Mouse (Mus musculus) lung, postnatal 14 days (tissue): ENCODE data around the gene Zbtb16.

ENCODE experiments used
- DNase-seq: peaks from one replicate; pipeline ENCODE4 v3.0.0; 2021

Zbtb16 gene

DNA sequence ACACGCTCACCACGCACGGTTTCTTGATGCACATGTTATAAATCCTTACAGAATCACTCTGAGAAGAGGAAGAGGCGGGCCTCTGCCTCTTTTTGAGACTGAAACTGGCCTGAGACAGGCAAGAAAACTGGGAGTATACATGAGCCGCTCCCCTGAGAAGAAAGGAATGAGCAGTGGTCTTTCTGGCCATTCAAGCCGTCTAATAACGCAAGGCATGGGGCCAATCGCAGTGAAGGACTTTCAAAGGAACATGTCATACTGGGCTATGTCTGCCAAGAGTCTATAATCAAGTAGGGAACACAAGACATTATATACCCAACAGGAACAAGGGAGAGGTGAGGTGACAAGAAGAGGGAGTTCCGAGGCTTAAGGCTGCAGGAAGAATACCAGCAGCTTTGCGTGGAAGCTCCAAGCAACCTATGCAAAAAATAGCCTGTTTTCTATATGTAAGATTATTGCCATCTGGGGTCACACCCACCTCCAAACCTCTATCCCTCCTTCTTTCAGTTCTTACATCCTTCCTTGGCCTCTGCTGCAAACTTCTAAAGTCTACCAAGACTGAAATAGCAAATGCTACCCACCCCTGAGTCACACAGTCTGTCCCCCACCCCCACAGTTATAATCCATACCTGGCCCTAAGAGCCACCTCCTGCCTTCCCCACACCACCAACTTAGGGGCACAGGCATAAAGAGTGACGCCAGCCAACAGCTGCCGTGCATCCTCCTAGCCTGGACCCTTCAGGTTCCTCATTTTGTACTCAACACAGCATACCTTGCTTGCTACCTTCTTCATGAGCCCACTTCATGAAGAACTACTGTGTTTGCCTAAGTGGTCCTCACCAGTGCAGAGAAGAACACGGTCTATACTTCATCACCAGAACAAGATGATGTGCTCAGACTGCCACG is 74.0 kb downstream of the Zbtb16 start:
- no peak for DNase-seq

DNA sequence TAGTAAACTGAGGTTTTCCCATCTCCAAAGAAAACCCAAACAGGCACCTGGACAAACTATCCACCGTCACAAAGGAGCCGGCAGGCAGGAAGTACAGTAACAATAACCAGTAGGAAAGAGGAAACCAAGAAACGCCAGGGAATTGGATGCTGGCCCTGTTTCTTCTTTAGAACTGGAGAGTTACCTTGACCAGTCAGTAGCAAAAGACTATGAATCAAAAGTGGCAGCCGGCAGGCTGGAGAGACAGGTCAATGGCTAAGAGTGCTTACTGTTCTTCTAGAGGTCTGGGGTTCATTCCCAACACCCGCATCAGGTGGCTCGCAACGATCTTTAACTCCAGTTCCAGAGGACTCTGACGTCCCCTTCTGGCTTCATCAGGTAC is 74.9 kb downstream of the Zbtb16 start:
- no peak for DNase-seq

DNA sequence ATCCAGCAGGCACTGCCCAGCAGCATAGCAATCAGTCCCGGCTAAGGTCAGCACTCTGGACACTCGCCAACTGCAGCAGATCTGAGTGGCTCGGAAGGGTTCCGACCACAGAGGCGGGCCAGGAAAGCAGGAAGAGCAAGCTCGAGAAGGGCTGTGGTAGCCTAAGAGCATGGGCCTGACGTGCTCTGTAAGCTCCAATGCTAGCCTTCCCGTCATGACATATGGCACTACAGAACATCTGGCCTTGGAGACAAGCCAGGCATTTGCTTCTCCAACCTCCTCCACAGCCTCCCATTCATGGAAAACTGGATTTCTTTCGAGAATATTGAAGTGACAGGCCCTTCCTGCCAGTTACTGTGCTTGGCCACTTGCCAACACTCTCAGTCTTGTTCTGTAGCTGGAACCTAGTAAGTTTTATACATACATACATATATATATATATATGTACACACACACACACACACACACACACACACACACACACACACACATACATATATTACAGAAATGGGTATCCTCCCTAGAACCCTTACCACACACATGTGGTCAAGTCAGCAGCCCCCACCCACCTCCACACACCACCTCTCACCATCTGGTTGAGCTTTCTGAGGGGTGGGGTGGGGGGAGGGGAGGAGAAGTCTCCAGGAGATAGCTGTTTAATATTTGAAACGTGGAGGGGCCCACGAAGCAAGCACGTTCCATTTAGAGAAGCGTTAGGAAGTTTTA is 75.4 kb downstream of the Zbtb16 start:
- peak; percentile 76 for DNase-seq

DNA sequence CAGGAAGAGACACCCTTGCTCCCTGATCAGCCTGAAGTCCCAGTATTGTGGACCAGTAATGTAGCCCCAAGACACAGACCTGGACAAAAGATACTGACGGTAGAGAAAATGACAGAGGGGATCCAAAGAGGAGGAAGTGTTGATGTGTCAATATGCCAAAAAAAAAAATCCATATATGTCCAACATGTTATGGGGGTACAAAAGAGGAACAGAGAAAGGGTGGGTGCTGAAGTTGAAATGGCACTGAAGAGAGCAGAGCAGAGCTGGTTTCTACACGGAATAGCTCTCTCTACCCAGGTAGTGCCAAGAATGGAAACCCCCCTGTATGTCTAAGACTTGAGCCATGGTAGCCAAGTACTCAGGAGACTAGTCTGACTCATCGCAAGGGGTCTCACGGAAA is 76.9 kb downstream of the Zbtb16 start:
- no peak for DNase-seq

DNA sequence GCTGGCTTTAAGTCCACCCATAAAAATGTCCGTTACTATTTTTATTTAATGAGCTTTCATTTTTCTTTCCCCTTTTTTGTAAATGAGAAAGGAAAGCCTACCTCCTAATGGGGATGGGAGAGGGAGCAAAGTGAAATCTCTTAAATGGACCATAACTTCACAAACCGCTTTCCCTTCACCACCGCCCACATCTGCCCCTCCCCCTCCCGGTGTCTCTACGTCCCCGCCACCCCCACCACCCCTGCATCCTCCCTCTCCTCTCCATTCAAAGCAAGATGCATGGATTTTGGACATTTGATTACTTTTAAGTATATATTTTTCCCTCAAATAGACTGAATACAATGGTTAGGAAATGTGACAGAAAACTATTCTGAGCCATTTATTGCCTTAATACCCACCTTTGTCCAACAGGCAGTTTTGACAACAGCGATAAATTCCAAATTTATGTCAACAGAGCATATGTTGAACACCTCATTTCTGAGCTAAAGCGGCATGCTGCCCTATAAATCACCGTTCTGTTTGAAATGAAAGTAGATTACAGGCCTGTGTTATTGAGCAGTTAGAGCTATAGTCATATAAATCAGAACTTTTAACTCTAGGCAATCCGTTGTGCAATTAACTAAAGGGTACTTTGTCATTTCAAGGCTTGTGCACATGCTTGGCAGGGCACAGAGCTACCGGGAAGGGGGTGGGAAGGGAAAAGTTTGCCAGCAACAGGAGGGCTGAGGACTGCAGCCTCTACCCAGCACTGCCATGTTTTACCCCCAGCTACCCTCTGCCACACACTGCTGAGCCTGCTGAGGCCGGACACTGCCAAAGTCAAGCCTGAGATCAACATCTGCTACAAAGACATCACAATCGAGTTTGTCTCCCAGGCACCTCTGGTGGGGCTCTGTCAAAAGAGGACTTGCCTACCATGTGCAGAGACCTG is 78.1 kb downstream of the Zbtb16 start:
- DNase-seq = no peak

DNA sequence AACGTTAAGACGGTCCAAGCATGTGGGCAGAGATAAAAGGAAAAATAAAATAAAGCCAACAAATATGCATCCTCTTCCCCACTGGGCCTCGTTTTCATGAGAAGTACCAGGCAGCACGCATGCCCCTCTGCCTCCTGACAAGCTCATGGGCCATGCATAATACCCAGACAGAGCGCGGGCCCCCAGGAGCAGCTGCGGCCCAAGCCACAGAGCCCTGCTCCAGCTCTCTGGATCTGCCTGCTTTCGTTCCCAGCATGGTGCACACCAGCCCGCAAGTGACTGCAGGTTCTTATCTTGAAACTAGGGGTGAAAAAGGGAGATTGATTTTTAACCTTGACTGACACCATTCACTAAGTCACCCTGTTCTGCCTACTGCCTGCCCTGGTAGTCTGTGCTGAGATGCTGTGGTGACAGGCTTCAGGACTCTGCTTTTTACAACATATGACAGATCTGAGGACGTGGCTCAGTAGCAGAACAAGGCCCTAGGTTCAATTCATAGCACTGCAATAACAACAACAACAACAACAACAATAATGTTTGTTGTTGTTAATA is 79.7 kb downstream of the Zbtb16 start:
- no peak for DNase-seq

DNA sequence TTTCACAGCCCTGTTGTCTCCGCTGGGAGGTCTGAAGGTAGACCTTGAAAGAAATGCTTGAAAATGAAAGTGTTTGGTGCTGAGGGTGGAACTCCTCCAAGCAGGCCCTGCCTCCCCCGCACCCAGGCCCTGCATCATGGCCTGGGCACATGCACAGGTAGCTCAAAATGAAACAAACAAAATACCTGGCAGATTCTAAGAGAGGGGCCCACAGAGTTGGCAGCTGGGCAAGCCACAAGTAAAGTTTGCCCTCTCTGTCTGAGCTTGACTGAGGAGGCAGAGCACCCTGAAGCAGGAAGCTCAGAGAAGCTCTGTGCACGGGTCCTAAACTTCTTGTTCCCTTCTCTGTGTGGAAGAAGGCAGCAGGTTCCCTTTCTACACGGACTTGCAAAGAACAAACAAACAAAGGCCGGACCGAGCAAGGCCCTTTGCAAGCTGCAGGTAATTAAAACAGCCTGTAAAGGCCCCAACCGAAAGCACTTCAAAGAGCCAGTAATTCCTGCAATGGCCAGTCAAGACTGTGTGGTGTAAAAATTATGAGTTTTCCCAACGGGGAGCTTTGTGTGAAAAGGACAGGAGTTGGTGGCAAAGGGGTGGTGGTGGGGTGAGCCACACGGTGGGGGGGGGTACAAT is 80.5 kb downstream of the Zbtb16 start:
- no peak for DNase-seq

DNA sequence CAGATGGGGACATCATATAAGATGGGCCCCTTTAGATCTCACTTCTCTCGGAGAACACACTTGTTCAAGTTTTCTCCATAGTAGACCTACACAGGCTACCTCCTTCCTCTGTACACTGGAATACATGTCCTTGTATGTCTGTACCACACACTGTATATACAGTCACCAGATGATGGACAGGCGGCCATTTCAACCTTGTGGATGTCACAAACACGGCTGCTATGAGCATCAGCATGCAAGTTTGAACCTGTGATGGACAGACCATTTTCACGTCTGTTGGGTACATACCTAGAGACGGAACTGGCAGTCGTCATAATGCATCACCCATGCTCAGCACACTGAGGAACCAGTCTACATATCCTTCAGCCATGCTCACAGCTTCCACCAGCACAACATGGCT is 81.6 kb downstream of the Zbtb16 start:
- DNase-seq = no peak

DNA sequence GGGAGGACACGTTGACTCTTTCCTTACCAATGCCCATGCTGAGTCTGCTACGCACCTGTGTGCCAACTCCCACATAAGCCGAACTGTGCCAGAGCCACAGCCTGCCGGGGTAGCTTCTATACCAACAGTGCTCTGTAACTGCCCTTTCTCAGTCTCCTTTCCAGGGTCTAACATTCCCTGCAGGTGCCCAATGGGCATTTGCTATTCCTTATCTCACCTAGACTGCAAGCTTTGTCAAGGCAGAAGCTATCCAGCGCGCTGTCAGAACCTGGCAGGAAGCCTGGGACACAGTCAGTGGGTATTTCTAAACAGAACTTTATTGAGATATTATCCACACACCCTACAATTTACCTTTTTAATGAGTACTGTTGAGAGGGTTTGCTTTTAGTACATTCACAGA is 82.1 kb downstream of the Zbtb16 start:
- no peak for DNase-seq

DNA sequence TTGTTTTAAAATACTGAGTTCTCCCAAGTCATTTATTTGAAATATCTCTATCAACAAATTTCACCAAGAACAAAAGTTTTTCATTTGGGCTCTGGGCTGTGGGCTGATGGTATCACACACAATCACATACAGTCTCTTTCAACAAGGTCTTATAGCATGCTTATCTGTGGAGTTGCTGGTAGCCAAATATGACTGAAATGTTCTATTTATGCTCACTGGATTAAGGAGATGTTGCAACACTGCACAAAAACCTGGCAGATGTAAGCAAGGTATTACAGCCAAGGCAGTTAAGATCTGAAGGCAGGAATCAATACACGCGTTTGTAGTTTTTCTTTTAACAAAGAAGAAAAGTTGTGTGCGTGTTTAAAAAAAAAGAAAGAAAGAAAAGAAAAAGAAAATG is 84.1 kb downstream of the Zbtb16 start:
- DNase-seq = no peak

DNA sequence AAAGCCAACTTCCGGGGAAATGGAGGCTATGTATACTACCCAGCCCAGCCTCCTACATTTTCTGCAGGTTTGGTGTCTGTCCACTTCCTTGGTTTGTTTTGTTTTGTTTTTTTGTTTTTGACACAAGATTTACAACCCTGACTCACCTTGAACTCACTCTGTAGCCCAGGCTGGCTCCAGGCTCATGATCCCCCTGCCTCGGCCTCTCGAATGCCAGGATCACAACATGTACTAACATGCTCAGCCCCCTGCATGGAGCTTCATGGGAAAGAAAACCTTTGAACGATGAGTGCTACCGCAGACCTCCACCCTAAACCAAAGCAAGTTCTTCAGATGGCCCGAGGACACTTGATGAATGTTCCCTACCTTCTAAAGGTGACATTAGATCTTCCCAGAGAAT is 86.4 kb downstream of the Zbtb16 start:
- DNase-seq = no peak

DNA sequence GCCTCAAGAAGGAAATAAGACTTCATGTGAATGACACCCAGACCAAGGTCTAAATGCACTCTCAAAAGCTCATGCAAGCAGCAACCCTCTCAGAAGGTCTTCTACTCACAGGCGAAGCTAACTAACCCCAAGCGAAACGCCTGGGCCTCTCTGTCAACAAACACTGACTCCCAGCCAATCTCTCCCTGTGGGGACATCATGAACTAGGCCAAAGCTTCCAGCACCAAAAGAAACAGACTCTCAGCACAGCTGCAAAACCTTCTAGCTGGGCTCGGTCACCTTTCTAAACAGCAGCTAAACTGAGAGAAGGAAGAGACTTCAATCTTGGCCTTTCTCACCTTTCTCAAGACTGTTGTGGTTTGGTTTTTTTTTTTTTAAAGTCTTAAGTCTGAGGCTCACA is 86.9 kb downstream of the Zbtb16 start:
- DNase-seq = no peak

DNA sequence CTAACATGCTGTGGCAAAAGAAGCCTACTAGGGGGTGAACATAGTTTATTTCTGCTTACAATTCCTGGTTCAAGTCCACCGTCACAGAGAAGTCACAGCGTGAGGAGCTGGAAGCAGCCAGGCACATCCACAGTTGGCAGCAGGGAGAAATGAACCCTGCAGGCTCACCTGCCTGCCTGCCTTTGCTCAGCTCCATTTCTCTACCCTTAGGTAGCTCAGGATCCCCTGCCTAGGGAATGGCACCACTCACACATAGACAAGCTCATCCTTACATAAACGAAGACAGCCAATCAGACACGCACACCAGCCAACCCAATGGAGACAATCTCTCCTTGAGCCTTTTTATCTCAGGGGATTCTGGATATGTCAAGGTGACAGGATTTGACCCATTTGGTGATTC is 87.3 kb downstream of the Zbtb16 start:
- DNase-seq = no peak

DNA sequence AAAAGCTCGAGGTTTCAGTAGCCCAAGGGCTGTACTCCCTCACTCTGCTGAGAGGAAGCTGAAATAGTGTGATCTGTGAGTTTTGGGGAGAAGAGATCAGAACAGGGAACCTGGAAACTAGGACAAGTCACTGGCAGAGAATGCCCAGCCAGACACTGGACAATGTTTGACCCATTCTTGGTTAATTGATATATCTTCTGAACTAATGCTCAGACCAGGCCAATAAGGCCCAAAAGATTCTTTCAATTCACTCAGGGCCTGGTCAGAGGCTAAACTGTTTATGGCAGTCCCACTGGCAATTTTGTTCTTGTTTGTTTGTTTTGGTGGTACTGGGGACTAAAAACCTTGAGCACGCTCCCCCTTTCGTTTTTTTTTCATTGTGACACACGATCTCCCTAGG is 87.8 kb downstream of the Zbtb16 start:
- no peak for DNase-seq

DNA sequence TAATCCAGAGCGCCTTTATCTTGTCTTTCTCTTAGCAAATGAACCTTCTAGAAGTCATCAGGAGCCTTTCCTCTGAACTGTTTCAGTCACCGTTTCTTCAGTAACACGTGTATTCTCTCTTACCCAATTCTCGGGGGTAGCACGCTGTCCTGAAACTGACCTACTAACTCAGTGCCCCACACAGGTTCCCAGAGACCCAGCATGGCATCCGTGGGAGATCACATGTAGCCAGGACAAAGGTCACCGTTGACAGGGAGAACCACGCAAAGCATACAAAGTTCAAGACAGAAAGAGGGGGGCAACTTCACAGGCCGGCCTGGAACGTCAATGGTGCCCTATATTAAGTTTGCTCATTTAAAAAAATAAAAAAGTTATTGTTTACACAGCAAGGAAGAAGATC is 89.5 kb downstream of the Zbtb16 start:
- no peak for DNase-seq

DNA sequence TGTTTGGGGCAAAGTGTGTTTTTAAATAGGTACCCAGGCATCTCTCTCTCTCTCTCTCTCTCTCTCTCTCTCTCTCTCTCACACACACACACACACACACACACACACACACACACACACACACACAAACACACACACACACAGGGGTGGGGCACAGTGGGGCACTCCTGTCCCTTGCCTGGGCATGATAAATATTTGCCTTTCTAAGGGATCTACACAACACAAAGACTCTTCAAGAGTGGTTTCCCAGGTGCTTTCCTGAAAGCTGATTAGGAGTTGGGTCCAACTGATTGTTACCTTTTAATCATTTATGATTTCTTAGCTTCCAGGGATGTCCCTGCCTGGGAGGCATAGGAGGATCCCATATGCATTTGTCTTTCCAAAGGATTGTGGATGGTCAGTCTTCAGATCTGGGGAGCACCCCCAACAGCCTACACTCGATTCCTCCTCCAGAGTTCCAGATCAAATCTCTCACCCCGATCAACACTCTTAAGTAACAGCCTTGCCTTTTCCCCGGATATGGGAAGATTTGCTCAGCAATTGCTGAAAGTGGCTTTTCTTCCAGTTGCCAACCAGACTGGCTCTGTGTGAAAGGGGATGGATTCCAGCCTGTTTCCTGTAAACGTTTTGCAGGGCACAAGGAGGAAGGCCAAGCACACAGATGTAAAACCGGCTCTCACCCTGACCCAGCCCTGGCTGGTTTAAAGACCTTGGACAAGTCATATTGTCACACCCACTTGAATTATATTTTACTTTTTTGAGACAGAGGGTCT is 90.5 kb downstream of the Zbtb16 start:
- no peak for DNase-seq

DNA sequence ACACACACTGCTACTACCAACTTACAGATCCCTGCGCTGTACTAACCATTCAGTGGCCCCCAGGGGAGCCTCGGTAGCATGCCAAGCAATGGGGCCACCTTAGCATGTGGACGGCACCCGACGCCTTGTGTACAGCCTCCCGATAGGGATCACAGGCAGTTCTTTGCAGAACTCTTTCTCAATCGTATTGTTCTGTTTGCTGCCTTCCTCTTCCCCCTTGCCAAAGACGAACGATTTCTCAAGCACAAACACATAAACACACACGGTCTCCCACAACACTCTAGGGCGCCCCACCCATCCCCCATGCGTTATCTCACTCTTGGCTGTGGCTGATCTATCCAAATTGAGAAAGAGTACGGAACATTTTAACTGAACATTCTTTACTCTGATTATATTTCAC is 91.1 kb downstream of the Zbtb16 start:
- DNase-seq = peak; percentile 92

DNA sequence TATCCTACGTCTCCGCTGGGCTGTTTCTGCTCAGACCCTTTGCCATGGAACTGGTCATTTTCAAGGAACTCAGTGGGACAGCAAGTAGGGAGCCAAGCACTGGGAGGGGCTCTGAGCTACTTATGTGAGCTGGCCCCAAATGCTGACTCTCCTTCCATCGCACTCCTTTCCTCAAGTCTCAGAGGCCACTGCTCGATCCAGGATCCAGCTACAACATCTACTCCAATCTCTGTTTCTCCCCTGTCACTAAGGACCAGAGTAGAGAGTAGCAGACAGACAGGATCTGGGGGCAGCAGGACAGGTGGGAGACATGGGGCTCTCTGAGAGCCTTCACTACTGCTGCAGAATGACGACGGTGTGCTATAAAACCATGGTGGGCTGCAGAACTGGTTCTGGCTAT is 91.6 kb downstream of the Zbtb16 start:
- no peak for DNase-seq

DNA sequence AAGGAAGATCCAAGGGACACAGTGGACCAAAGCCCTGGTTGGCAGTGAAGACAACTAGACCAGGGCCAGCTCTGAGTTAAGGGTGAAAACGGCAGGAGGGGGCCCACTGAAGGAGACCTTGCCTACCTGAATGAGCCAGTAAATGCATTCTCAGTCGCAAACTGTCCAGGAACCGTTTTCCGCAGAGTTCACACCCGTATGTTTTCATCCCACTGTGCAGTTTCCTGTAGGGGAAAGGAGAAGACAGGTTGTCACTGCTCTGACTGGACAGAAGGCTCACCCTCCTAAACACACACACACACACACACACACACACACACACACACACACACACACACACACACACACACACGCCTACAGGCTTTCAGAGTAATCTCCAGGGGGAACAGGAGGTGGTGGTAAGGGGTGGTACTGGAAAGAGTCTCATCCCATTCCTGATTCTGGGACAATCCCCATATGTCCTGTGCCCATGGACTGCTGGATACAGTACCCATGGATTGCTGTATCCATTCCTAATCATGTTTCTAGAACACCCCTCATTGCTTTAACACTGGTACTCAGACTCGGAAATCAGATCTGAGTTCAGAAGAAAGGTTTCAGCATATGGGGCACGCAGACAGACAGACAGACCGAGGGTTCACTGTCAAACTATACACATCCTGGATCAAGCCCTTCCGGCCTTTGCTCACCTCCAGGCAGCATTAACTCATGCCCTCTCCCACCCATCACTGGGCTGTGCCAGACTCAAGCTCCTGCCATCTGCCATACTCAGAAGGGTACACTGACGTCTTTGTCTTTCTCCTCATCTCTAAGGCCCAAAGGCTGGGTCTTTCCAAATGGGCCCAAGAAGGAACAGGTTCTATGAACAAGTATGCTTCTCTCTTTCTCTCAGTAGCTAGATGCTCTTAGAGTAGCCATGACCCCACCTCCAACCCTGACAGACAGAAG is 92.4 kb downstream of the Zbtb16 start:
- no peak for DNase-seq

DNA sequence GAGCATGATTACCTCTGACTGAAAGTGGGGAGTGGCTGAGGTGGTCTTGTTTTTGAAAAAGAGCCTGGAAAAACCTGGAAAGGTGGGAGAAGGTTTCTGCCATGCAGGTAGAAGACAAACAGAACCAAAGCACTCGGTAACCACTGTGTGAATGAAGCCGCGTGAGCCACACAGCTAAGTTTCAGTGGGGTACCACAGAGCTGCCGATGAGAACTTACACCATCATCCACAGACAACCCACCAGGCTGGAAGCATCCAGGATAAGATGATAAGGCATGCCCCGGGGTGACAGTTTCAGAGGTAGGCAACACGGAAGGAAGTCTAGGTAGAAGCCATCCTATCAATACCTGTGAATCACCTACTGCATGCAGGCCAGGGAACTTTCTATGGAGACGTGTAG is 93.9 kb downstream of the Zbtb16 start:
- DNase-seq = no peak
